Mouse (Mus musculus) stomach, postnatal 0 days (tissue): ENCODE results near the gene Olfr211. TPM values are rescaled to one million over a fixed set of nuclear protein-coding genes. Genes with fewer than 3 reads are reported as not detected.

Experiments used
- ATAC-seq: fragments of 200-750 bp; cut with Nextera tagmentation; 2 replicates; pipeline ENCODE4 v1.8.0; 2017; ENCODE audit not compliant: low FRiP score, low TSS enrichment
- DNase-seq: peaks from one replicate; pipeline ENCODE4 v3.0.0-alpha.2; 2016; ENCODE audit warnings: low spot score
- H3K27ac ChIP-seq: fragments of 300-500 bp; sonication (generic); replicated peaks from 2 replicates; pipeline ENCODE4 v1.5.1; 2014; ENCODE audit warnings: mild to moderate bottlenecking, control low read depth
- H3K27me3 ChIP-seq: fragments of 300-500 bp; sonication (generic); 2 replicates; pipeline ENCODE4 v1.6.1; 2014; ENCODE audit warnings: low read length; ENCODE audit not compliant: control insufficient read depth, insufficient read depth
- H3K36me3 ChIP-seq: fragments of 300-500 bp; sonication (generic); 2 replicates; pipeline ENCODE4 v1.6.1; 2014; ENCODE audit warnings: low read length, mixed read lengths; ENCODE audit not compliant: control insufficient read depth, insufficient read depth
- H3K4me1 ChIP-seq: fragments of 300-500 bp; sonication (generic); replicated peaks from 2 replicates; pipeline ENCODE4 v1.6.1; 2014; ENCODE audit warnings: antibody characterized with exemption; ENCODE audit not compliant: control insufficient read depth, insufficient read depth
- H3K4me2 ChIP-seq: fragments of 300-500 bp; sonication (generic); replicated peaks from 2 replicates; pipeline ENCODE4 v1.6.1; 2014; ENCODE audit warnings: low read depth, mild to moderate bottlenecking, control low read depth, moderate library complexity
- H3K4me3 ChIP-seq: fragments of 300-500 bp; sonication (generic); 2 replicates; pipeline ENCODE4 v1.5.1; 2014; ENCODE audit warnings: low read depth, low read length, control low read depth
- H3K9ac ChIP-seq: fragments of 300-500 bp; sonication (generic); 2 replicates; pipeline ENCODE4 v1.6.1; 2014; ENCODE audit warnings: mild to moderate bottlenecking, low read length, control low read depth, mixed read lengths
- H3K9me3 ChIP-seq: fragments of 300-500 bp; sonication (generic); 2 replicates; pipeline ENCODE4 v1.6.1; 2016; ENCODE audit warnings: low read length; ENCODE audit not compliant: control insufficient read depth
- CTCF ChIP-seq: IDR thresholded peaks from 2 replicates; pipeline ENCODE4 v1.5.1; 2016; ENCODE audit warnings: antibody characterized with exemption, low read depth, mild to moderate bottlenecking, moderate library complexity
- EP300 ChIP-seq: optimal IDR thresholded peaks from 2 replicates; pipeline ENCODE3; 2016; ENCODE audit warnings: antibody characterized with exemption
- WGBS: fragments of 180-500 bp; shearing (Covaris S2); extraction: QIAGEN DNeasy Blood & Tissue Kit; methylation state at CpG from one replicate; pipeline ENCODE4 v1.1.7; 2014; 5-methylcytosine and 5-hydroxymethylcytosine counted together
- polyA plus RNA-seq: library from polyadenylated mRNA; unstranded; fragments of >200 nt; fragmentation: Nextera tagmentation; extraction: Ambion mirVana; gene quantifications from 2 replicates; pipeline ENCODE4 v1.2.1, GENCODE M21; 2015

Gene Olfr211
- polyA plus RNA-seq, 1 experiment from 2014 or later: not detected

- no peaks in the 10 kb centered on the region for H3K4me1 ChIP-seq
- H3K27me3 ChIP-seq: peaks cover 2% of the 10 kb centered on the region; the same call in 1 of the 2 replicates
- no peaks in the 10 kb centered on the region for H3K36me3 ChIP-seq
- TF ChIP-seq CTCF: no peak
- H3K27ac ChIP-seq: no peak overlapping the region
- WGBS: 76% methylated on average over 4 of the region's 4 CpGs
- no peak overlapping the region for H3K9ac ChIP-seq
- no peak overlapping the region for H3K4me3 ChIP-seq
- H3K9me3 ChIP-seq: no peaks in the 10 kb centered on the region
- no peak overlapping the region for H3K4me2 ChIP-seq
- ATAC-seq: no peak
- DNase-seq: no peak
Measured at GRCm38 (mm10) chr6:116458728-116459127, 30.2 kb upstream of the Olfr211 start.

GRCm38 (mm10) chr6:116459232-116459631 is 29.7 kb upstream of the Olfr211 start:
- Histone ChIP-seq H3K9me3 (no peaks in the 10 kb centered on the region), H3K9ac (no peak overlapping the region), H3K36me3 (no peaks in the 10 kb centered on the region), H3K27ac (no peak overlapping the region), H3K27me3 (peaks cover 2% of the 10 kb centered on the region; the same call in 1 of the 2 replicates), H3K4me3 (no peak overlapping the region), H3K4me1 (no peaks in the 10 kb centered on the region), H3K4me2 (no peak overlapping the region)
- no peak for ATAC-seq
- 63% methylated on average over 2 of the region's 2 CpGs for WGBS
- TF ChIP-seq CTCF (no peak), EP300 (no peak)
- no peak for DNase-seq

- no peaks in the 10 kb centered on the region for H3K9me3 ChIP-seq
- no peaks in the 10 kb centered on the region for H3K4me1 ChIP-seq
Measured at GRCm38 (mm10) chr6:116460544-116461283, 28.2 kb upstream of the Olfr211 start, which contains the start of gene Alox5. Gene Alox5 (minus strand): TSS chr6:116461178.

GRCm38 (mm10) chr6:116468081-116468480 is 20.8 kb upstream of the Olfr211 start:
- no peak overlapping the region for H3K4me2 ChIP-seq
- ATAC-seq: no peak
- 19% methylated on average over 3 of the region's 3 CpGs for WGBS
- no peak overlapping the region for H3K4me3 ChIP-seq
- H3K27ac ChIP-seq: no peak overlapping the region
- no peak for DNase-seq
- H3K36me3 ChIP-seq: no peaks in the 10 kb centered on the region
- H3K9me3 ChIP-seq: no peaks in the 10 kb centered on the region
- H3K27me3 ChIP-seq: no peaks in the 10 kb centered on the region
- no peak overlapping the region for H3K9ac ChIP-seq
- TF ChIP-seq CTCF (peak; percentile 71), EP300 (no peak)
- H3K4me1 ChIP-seq: no peaks in the 10 kb centered on the region

More at GRCm38 (mm10) chr6:116460544-116461283, 28.2 kb upstream of the Olfr211 start, which contains the start of gene Alox5:
- Histone ChIP-seq H3K9ac (0 out of 2 replicates have a peak within 1 kb of the TSS, but pooled peaks have one; percentile 4), H3K4me3 (peak within 1 kb of the TSS; percentile 24; the same call in 1 of the 2 replicates), H3K4me2 (peak within 1 kb of the TSS; percentile 53), H3K36me3 (no peaks in the 10 kb centered on the region), H3K27ac (no peak within 1 kb of the TSS), H3K27me3 (peaks cover 2% of the 10 kb centered on the region; the same call in 1 of the 2 replicates)
- peak; percentile 31 for DNase-seq
- ATAC-seq: peak; percentile 42; the same call in 1 of the 2 replicates
- WGBS: 2% methylated on average over 43 of the region's 43 CpGs
- TF ChIP-seq CTCF: peak; percentile 11; the same call in 1 of the 2 replicates
- TF ChIP-seq EP300: no peak

GRCm38 (mm10) chr6:116485081-116485480 is 3.8 kb upstream of the Olfr211 start:
- Histone ChIP-seq H3K36me3 (no peaks in the 10 kb centered on the region), H3K27ac (no peak overlapping the region), H3K9me3 (no peaks in the 10 kb centered on the region), H3K27me3 (no peaks in the 10 kb centered on the region), H3K4me3 (no peak overlapping the region), H3K9ac (no peak overlapping the region), H3K4me1 (no peaks in the 10 kb centered on the region), H3K4me2 (no peak overlapping the region)
- TF ChIP-seq EP300: no peak
- TF ChIP-seq CTCF: no peak
- 59% methylated on average over 1 of the region's 1 CpGs for WGBS
- DNase-seq: no peak
- ATAC-seq: no peak

GRCm38 (mm10) chr6:116486833-116487232 is 2.1 kb upstream of the Olfr211 start:
- Histone ChIP-seq H3K36me3 (no peaks in the 10 kb centered on the region), H3K9me3 (no peaks in the 10 kb centered on the region), H3K27ac (no peak overlapping the region), H3K4me1 (no peaks in the 10 kb centered on the region), H3K4me2 (no peak overlapping the region), H3K9ac (no peak overlapping the region), H3K4me3 (no peak overlapping the region), H3K27me3 (no peaks in the 10 kb centered on the region)
- no peak for DNase-seq
- TF ChIP-seq CTCF (no peak), EP300 (no peak)
- no peak for ATAC-seq
- WGBS: 52% methylated on average over 1 of the region's 1 CpGs
